Mouse (Mus musculus): ENCODE data around the gene Atp6v0a4. TPM values are rescaled to one million over a fixed set of nuclear protein-coding genes. Genes with fewer than 3 reads are reported as not detected.

Gene Atp6v0a4
- polyA plus RNA-seq, 1 experiment from 2014 or later, result 3.1 TPM

DNA sequence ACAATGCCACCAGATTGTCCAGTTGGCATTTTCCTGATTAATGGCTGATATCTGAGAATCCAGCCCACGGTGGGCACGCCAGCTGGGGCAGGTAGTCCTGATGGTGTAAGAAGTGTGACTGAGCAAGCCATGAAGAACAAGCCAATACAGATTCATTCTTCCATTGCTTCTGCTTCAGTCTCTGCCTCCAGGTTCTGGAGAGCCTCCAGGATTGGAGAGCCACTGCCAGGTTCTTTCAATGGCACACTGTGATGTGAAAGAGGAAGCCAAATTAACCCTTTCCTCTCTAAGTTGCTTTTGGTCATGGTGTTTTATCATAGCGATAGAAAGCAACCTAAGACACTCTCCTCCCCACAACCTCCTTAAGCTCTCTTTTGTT, 59.3 kb downstream of the Atp6v0a4 start:
- H3K4me1 ChIP-seq (ENCODE audit: control insufficient read depth, insufficient read depth, low read length), result no peaks in the 10 kb centered on the region
- DNase-seq (ENCODE audit: low spot score) (no peak), ATAC-seq (ENCODE audit: low read depth) (no peak)
- peaks cover 8% of the 10 kb centered on the region; the same call in 1 of the 2 replicates for H3K9me3 ChIP-seq (ENCODE audit: control insufficient read depth, low read length)
- 60% methylated on average over 3 of the region's 3 CpGs for WGBS
- H3K4me2 ChIP-seq (ENCODE audit: low read depth, low read length), result no peak overlapping the region
- no peak overlapping the region for H3K4me3 ChIP-seq (ENCODE audit: low read depth, low read length)
- H3K27ac ChIP-seq (replicated peaks; ENCODE audit: low read depth, low read length), result no peak overlapping the region
- H3K27me3 ChIP-seq (replicated peaks; ENCODE audit: control insufficient read depth, insufficient read depth, low read length), result no peaks in the 10 kb centered on the region
- no peaks in the 10 kb centered on the region for H3K36me3 ChIP-seq (ENCODE audit: control insufficient read depth, insufficient read depth, low read length)
- H3K9ac ChIP-seq (ENCODE audit: low read depth, low read length), result no peak overlapping the region

DNA sequence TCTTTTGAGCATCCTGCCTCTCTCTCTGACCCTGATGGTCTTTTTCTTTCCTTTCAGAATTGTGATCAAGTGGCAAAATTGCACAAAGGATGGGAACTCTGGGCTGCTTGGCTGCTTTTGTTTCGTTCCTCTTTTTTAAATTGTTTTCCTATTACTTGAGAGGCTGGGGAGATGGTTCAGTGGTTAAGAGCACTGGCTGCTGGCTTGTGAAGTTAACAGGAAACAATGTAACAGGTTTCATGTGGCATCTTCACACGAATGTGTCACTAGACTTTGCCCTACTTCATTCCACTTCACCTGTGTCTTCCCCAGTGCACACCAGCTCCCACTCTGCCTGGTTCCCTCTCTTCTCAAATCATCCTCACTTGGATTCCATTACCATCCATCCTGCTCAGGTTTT, 59.8 kb downstream of the Atp6v0a4 start:
- H3K9me3 ChIP-seq (ENCODE audit: control insufficient read depth, low read length), result peaks cover 8% of the 10 kb centered on the region; the same call in 1 of the 2 replicates
- 71% methylated on average over 2 of the region's 2 CpGs for WGBS
- H3K4me2 ChIP-seq (ENCODE audit: low read depth, low read length), result no peak overlapping the region
- no peak overlapping the region for H3K9ac ChIP-seq (ENCODE audit: low read depth, low read length)
- no peak overlapping the region for H3K27ac ChIP-seq (replicated peaks; ENCODE audit: low read depth, low read length)
- no peaks in the 10 kb centered on the region for H3K27me3 ChIP-seq (replicated peaks; ENCODE audit: control insufficient read depth, insufficient read depth, low read length)
- no peak overlapping the region for H3K4me3 ChIP-seq (ENCODE audit: low read depth, low read length)
- no peaks in the 10 kb centered on the region for H3K36me3 ChIP-seq (ENCODE audit: control insufficient read depth, insufficient read depth, low read length)
- H3K4me1 ChIP-seq (ENCODE audit: control insufficient read depth, insufficient read depth, low read length), result no peaks in the 10 kb centered on the region
- ATAC-seq (ENCODE audit: low read depth) (no peak), DNase-seq (ENCODE audit: low spot score) (no peak)

DNA sequence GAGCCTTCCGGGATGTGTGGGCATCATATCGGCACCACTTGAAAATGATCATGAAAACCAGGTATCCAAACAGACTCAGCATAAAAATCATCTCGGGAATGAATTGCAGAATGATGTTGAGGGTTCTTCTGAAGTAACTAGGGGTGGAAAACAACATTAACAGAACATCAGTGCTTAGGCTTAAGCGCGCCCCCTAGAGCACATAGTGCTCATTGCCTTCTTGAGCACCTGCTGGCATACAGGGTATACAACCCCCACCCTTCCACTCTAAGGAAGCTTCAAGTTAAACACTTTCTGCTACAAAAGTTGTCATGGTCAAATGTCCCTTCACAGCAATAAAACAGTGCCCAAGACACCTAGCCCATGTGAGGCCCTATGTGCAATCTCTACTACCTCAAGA, 65.6 kb downstream of the Atp6v0a4 start:
- ATAC-seq (ENCODE audit: low read depth) (no peak), DNase-seq (ENCODE audit: low spot score) (no peak)
- Histone ChIP-seq H3K27me3 (replicated peaks; ENCODE audit: control insufficient read depth, insufficient read depth, low read length) (no peaks in the 10 kb centered on the region), H3K27ac (replicated peaks; ENCODE audit: low read depth, low read length) (no peak overlapping the region), H3K4me2 (ENCODE audit: low read depth, low read length) (no peak overlapping the region), H3K9me3 (ENCODE audit: control insufficient read depth, low read length) (peaks cover 8% of the 10 kb centered on the region; the same call in 1 of the 2 replicates), H3K36me3 (ENCODE audit: control insufficient read depth, insufficient read depth, low read length) (no peaks in the 10 kb centered on the region), H3K4me3 (ENCODE audit: low read depth, low read length) (no peak overlapping the region), H3K4me1 (ENCODE audit: control insufficient read depth, insufficient read depth, low read length) (no peaks in the 10 kb centered on the region; the same call in 1 of the 2 replicates), H3K9ac (ENCODE audit: low read depth, low read length) (no peak overlapping the region)
- 58% methylated on average over 5 of the region's 5 CpGs for WGBS

DNA sequence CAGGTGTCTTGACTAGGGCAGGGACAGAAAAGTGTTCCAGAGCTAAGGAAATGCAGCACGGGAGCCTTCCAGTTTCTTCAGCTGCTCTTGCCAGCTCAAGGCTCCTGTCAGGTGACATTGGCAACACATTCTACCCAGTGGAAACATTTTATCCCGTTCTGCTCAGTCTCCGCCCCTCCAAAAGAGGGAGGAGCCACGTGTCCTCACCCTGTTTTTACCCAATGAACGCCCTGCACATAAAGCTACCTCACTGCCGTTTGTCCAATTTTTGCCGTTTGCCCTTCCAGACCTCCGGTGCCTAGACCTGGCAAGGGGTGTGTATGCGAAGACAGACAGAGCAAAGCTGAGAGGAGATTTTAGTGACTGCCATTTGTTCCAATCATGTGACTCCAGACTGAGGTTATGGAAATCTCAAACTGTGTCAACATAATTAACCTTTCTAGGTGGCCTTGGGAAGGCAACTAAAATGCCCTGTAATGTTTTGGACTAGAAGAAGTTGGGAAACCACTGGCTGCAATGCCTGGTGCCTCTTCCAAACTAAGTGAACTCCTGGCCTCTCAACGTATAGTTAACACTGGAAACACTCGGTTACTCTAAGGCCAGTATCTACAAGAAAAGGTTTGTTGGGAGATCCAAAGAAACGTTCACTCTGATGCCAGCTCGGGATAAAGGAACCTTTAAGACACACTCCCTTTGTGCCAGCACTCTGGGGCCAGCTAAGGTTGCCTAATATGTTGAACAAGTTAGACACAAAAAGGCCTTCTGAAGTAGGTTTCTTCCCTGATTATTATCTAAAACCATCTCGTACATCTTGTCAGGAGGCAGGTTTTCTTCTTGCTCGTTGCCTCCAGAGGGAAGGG, 68.7 kb downstream of the Atp6v0a4 start:
- H3K36me3 ChIP-seq (ENCODE audit: control insufficient read depth, insufficient read depth, low read length), result no peaks in the 10 kb centered on the region
- H3K27me3 ChIP-seq (replicated peaks; ENCODE audit: control insufficient read depth, insufficient read depth, low read length), result no peaks in the 10 kb centered on the region
- no peak overlapping the region for H3K4me2 ChIP-seq (ENCODE audit: low read depth, low read length)
- H3K9me3 ChIP-seq (ENCODE audit: control insufficient read depth, low read length), result no peaks in the 10 kb centered on the region
- ATAC-seq (ENCODE audit: low read depth) (no peak), DNase-seq (ENCODE audit: low spot score) (no peak)
- H3K4me3 ChIP-seq (ENCODE audit: low read depth, low read length), result no peak overlapping the region
- no peaks in the 10 kb centered on the region; the same call in 1 of the 2 replicates for H3K4me1 ChIP-seq (ENCODE audit: control insufficient read depth, insufficient read depth, low read length)
- WGBS, result 76% methylated on average over 15 of the region's 15 CpGs
- no peak overlapping the region for H3K9ac ChIP-seq (ENCODE audit: low read depth, low read length)
- H3K27ac ChIP-seq (replicated peaks; ENCODE audit: low read depth, low read length), result no peak overlapping the region

DNA sequence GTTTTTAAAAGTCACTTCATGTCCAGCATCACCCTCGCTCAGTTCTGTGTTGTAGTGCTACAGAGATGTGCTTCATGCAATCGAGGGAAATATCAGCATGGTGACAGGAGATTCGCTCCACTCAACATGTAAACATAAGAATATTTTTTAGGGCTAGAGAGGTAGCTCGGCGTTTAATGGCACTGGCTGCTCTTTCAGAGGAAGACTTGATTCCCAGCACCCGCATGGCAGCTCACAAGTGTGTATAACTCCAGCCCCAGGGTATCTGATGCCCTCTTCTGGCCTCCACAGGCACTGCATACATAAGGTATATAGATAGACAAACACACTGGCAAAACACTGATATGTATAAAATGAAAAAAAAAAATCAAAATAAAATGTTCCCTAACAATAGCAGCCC, 74.8 kb downstream of the Atp6v0a4 start:
- no peak overlapping the region for H3K27ac ChIP-seq (replicated peaks; ENCODE audit: low read depth, low read length)
- WGBS, result 90% methylated on average over 6 of the region's 6 CpGs
- DNase-seq (ENCODE audit: low spot score), result no peak

DNA sequence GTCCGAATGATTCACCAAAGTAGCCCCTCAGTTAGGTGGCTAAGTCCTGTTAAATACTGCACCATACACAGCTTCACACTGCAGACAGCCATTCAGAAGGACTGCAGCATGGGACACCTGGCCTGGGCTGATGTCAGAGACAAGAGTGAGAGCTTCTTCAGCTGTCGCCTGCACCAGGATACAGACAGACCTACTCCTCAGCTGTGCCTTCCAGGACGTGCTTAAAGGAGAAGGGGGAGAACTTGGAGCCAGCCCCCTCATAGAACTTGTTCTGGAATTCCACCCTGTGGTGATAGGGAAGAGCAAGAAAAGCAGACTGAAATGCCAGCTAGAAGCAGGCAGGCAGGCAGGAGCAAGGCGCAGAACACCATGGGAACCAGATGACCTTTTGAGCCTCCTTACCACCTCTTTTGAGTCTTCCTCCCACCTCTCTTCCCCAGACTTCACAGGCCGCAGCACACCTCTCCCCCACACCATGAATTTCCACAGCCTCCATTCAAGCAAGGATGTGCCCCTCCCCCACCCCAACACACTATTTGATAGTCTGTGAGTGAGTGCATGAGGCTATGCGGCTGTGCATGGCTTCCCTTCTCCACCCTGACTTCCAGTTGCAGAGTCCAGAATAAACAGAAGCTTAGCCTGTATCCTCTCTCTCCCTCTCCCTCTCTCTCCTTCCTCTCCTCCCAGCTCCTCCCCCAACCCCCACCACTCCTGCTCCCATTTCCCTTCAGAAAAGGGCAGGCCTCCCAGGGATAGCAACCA, 75.4 kb downstream of the Atp6v0a4 start:
- WGBS, result 53% methylated on average over 6 of the region's 6 CpGs
- DNase-seq (ENCODE audit: low spot score) (no peak), ATAC-seq (ENCODE audit: low read depth) (no peak)
- H3K4me2 ChIP-seq (ENCODE audit: low read depth, low read length), result no peak overlapping the region
- H3K4me1 ChIP-seq (ENCODE audit: control insufficient read depth, insufficient read depth, low read length), result peaks cover 10% of the 10 kb centered on the region
- no peaks in the 10 kb centered on the region for H3K36me3 ChIP-seq (ENCODE audit: control insufficient read depth, insufficient read depth, low read length)
- no peak overlapping the region for H3K9ac ChIP-seq (ENCODE audit: low read depth, low read length)
- no peak overlapping the region for H3K27ac ChIP-seq (replicated peaks; ENCODE audit: low read depth, low read length)
- H3K4me3 ChIP-seq (ENCODE audit: low read depth, low read length), result no peak overlapping the region
- H3K9me3 ChIP-seq (ENCODE audit: control insufficient read depth, low read length), result no peaks in the 10 kb centered on the region
- no peaks in the 10 kb centered on the region for H3K27me3 ChIP-seq (replicated peaks; ENCODE audit: control insufficient read depth, insufficient read depth, low read length)

More for the DNA sequence above, 74.8 kb downstream of the Atp6v0a4 start:
- no peak for ATAC-seq (ENCODE audit: low read depth)
- no peaks in the 10 kb centered on the region for H3K36me3 ChIP-seq (ENCODE audit: control insufficient read depth, insufficient read depth, low read length)
- no peaks in the 10 kb centered on the region for H3K9me3 ChIP-seq (ENCODE audit: control insufficient read depth, low read length)
- no peak overlapping the region for H3K4me3 ChIP-seq (ENCODE audit: low read depth, low read length)
- H3K4me1 ChIP-seq (ENCODE audit: control insufficient read depth, insufficient read depth, low read length), result peaks cover 10% of the 10 kb centered on the region
- no peak overlapping the region for H3K4me2 ChIP-seq (ENCODE audit: low read depth, low read length)
- H3K9ac ChIP-seq (ENCODE audit: low read depth, low read length), result no peak overlapping the region
- no peaks in the 10 kb centered on the region for H3K27me3 ChIP-seq (replicated peaks; ENCODE audit: control insufficient read depth, insufficient read depth, low read length)

DNA sequence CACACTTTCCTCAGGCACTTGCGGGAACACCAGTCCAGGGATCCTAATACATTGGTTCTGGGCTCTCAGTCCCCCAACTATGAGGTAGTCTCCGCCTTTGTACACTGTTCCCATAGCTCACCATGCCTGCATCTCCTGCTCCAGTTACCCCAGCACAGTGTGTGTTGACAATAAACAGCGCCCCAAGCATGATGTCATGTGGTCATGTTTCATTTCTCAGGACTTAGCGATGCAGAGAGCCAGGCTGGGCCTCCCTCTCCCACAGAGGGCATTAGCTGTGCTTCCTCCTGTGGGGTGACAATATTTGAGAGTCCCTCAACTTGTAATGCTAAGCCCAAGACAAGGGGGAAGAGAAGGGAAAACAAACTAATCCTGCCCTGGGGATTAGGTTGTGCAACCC, 76.4 kb downstream of the Atp6v0a4 start:
- H3K9ac ChIP-seq (ENCODE audit: low read depth, low read length), result no peak overlapping the region
- no peaks in the 10 kb centered on the region for H3K36me3 ChIP-seq (ENCODE audit: control insufficient read depth, insufficient read depth, low read length)
- ATAC-seq (ENCODE audit: low read depth), result peak; percentile 95
- no peak overlapping the region for H3K4me3 ChIP-seq (ENCODE audit: low read depth, low read length)
- H3K4me1 ChIP-seq (ENCODE audit: control insufficient read depth, insufficient read depth, low read length), result peaks cover 10% of the 10 kb centered on the region
- WGBS, result 70% methylated on average over 4 of the region's 4 CpGs
- H3K27ac ChIP-seq (replicated peaks; ENCODE audit: low read depth, low read length), result no peak overlapping the region
- no peak overlapping the region for H3K4me2 ChIP-seq (ENCODE audit: low read depth, low read length)
- no peaks in the 10 kb centered on the region for H3K27me3 ChIP-seq (replicated peaks; ENCODE audit: control insufficient read depth, insufficient read depth, low read length)
- H3K9me3 ChIP-seq (ENCODE audit: control insufficient read depth, low read length), result no peaks in the 10 kb centered on the region
- peak; percentile 58 for DNase-seq (ENCODE audit: low spot score)

DNA sequence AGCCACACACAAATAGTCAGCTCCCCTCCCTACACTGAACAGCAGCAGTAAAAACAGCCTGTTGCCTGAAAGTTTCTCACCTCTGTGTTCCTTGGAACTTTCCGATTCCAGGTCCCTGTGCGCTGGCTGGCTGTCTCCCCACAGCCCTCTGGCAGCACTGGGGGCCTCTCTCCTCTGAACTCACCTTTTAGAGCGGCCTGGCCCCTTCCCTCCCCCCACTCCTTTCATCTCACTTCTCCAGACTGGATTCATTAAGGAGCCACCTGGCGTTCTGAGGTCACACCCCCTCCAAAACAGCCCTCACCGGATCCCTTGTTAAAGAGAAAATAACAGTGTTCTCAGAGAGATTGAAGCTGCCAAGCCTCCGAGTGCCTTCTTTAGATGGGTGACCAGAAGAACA, 77.5 kb downstream of the Atp6v0a4 start, which contains the start of gene Svopl:
Gene Svopl (minus strand): TSS at position 159 of the 400 bp plus-strand sequence.
- H3K9me3 ChIP-seq (ENCODE audit: control insufficient read depth, low read length), result no peaks in the 10 kb centered on the region
- H3K27me3 ChIP-seq (replicated peaks; ENCODE audit: control insufficient read depth, insufficient read depth, low read length), result no peaks in the 10 kb centered on the region
- H3K36me3 ChIP-seq (ENCODE audit: control insufficient read depth, insufficient read depth, low read length), result no peaks in the 10 kb centered on the region
- DNase-seq (ENCODE audit: low spot score) (peak; percentile 47), ATAC-seq (ENCODE audit: low read depth) (no peak)
- 10% methylated on average over 6 of the region's 6 CpGs for WGBS
- H3K4me2 ChIP-seq (ENCODE audit: low read depth, low read length), result no peak within 1 kb of the TSS
- peak within 1 kb of the TSS; percentile 29; the same call in 1 of the 2 replicates for H3K27ac ChIP-seq (replicated peaks; ENCODE audit: low read depth, low read length)
- no peak within 1 kb of the TSS for H3K4me3 ChIP-seq (ENCODE audit: low read depth, low read length)
- H3K9ac ChIP-seq (ENCODE audit: low read depth, low read length), result no peak within 1 kb of the TSS
- H3K4me1 ChIP-seq (ENCODE audit: control insufficient read depth, insufficient read depth, low read length), result peaks cover 10% of the 10 kb centered on the region
